Mouse (Mus musculus) CH12.LX (cell line): Measurements from ENCODE around the gene 2210016L21Rik. TPM values are rescaled to one million over a fixed set of nuclear protein-coding genes. Genes with fewer than 3 reads are reported as not detected.

ENCODE experiments used
- DNase-seq: peaks from one replicate; pipeline ENCODE4 v3.0.0-alpha.2; 2013; ENCODE audit errors: extremely low read depth
- H3K27ac ChIP-seq: 2 replicates; pipeline ENCODE4 v1.5.1; 2012; ENCODE audit warnings: low read depth, mild to moderate bottlenecking, control low read depth, moderate library complexity; ENCODE audit not compliant: insufficient read depth
- H3K27me3 ChIP-seq: replicated peaks from 2 replicates; pipeline ENCODE3; 2012; ENCODE audit warnings: inconsistent platforms
- H3K36me3 ChIP-seq, 2 experiments: replicated peaks in 1 of 2; 2 replicates each; pipeline versions ENCODE3 to v1.6.1; 2012; ENCODE audit warnings: inconsistent platforms in 1 of 2, low read length in 1 of 2, mild to moderate bottlenecking in 1 of 2, mixed read lengths in 1 of 2, moderate library complexity in 1 of 2; ENCODE audit not compliant: control insufficient read depth in 1 of 2, insufficient read depth in 1 of 2
- H3K4me1 ChIP-seq, 2 experiments: 2 replicates each; pipeline ENCODE4 v1.6.1; 2012; ENCODE audit warnings: inconsistent platforms in 1 of 2, moderate library complexity in 1 of 2; ENCODE audit not compliant: insufficient read depth in 2 of 2, control insufficient read depth in 1 of 2
- H3K4me2 ChIP-seq: 2 replicates; pipeline ENCODE4 v1.6.1; 2012; ENCODE audit warnings: low read depth, mild to moderate bottlenecking, control low read depth; ENCODE audit not compliant: poor library complexity, insufficient read depth, severe bottlenecking
- H3K4me3 ChIP-seq, 3 experiments: fragments of 150-350 bp in 1 of 3; sonication (generic) in 1 of 3; replicated peaks in 1 of 3; 2 replicates each; pipeline versions ENCODE3 to v1.5.1; 2011 to 2012; ENCODE audit warnings: low read depth in 2 of 3, low read length in 2 of 3, mild to moderate bottlenecking in 2 of 3, moderate library complexity in 2 of 3, control low read depth in 1 of 3, improper control_type of control experiment in 1 of 3, inconsistent platforms in 1 of 3, mixed read lengths in 1 of 3; ENCODE audit not compliant: poor library complexity in 1 of 3
- H3K79me2 ChIP-seq: replicated peaks from 2 replicates; pipeline ENCODE4 v1.6.1; 2012; ENCODE audit warnings: mild to moderate bottlenecking, moderate library complexity; ENCODE audit not compliant: control insufficient read depth, poor library complexity, insufficient read depth, severe bottlenecking; ENCODE audit errors: extremely low read depth
- H3K9ac ChIP-seq: 2 replicates; pipeline ENCODE4 v1.6.1; 2012; ENCODE audit warnings: low read depth, mild to moderate bottlenecking, control low read depth, moderate library complexity; ENCODE audit not compliant: insufficient read depth
- H3K9me3 ChIP-seq: replicated peaks from 2 replicates; pipeline ENCODE3; 2012; ENCODE audit warnings: low read length, inconsistent platforms, mixed read lengths
- BHLHE40 ChIP-seq: IDR thresholded peaks from 2 replicates; pipeline ENCODE4 v1.6.1; 2011; ENCODE audit warnings: mild to moderate bottlenecking, low read depth, low read length, improper control_type of control experiment
- CHD2 ChIP-seq: IDR thresholded peaks from 2 replicates; pipeline ENCODE4 v1.6.1; 2011; ENCODE audit warnings: low read length, improper control_type of control experiment
- CTCF ChIP-seq, 2 experiments: IDR thresholded peaks in 1 of 2; conservative IDR thresholded peaks in 1 of 2; 2 replicates each; pipeline ENCODE4 v1.5.1; 2011 to 2012; ENCODE audit warnings: low read depth in 2 of 2, low read length in 2 of 2, improper control_type of control experiment in 1 of 2, inconsistent platforms in 1 of 2, mild to moderate bottlenecking in 1 of 2, moderate library complexity in 1 of 2
- ELF1 ChIP-seq: IDR thresholded peaks from 2 replicates; pipeline ENCODE4 v1.6.1; 2014; ENCODE audit warnings: low read depth, mild to moderate bottlenecking, inconsistent platforms, low read length, improper control_type of control experiment
- EP300 ChIP-seq: IDR thresholded peaks from 2 replicates; pipeline ENCODE4 v1.6.1; 2011; ENCODE audit warnings: low read length, improper control_type of control experiment
- ETS1 ChIP-seq: conservative IDR thresholded peaks from 2 replicates; pipeline ENCODE4 v1.6.1; 2012; ENCODE audit warnings: low read depth, mild to moderate bottlenecking, inconsistent platforms, low read length, improper control_type of control experiment, moderate library complexity
- GABPA ChIP-seq: IDR thresholded peaks from 2 replicates; pipeline ENCODE4 v1.6.1; 2012; ENCODE audit warnings: low read depth, low read length, improper control_type of control experiment, inconsistent platforms; ENCODE audit not compliant: insufficient replicate concordance
- HCFC1 ChIP-seq: IDR thresholded peaks from 2 replicates; pipeline ENCODE4 v1.6.1; 2012; ENCODE audit warnings: low read depth, mild to moderate bottlenecking, inconsistent platforms, low read length, improper control_type of control experiment
- IRF4 ChIP-seq: IDR thresholded peaks from 2 replicates; pipeline ENCODE4 v1.6.1; 2014; ENCODE audit warnings: low read depth, mild to moderate bottlenecking, inconsistent platforms, low read length, improper control_type of control experiment
- JUN ChIP-seq: IDR thresholded peaks from 2 replicates; pipeline ENCODE4 v1.6.1; 2011; ENCODE audit warnings: low read depth, mild to moderate bottlenecking, low read length, improper control_type of control experiment, moderate library complexity; ENCODE audit not compliant: insufficient read depth
- JUND ChIP-seq: conservative IDR thresholded peaks from 2 replicates; pipeline ENCODE4 v1.6.1; 2011; ENCODE audit warnings: low read depth, low read length, improper control_type of control experiment
- KAT2A ChIP-seq: IDR thresholded peaks from 2 replicates; pipeline ENCODE4 v1.6.1; 2012; ENCODE audit warnings: low read length, improper control_type of control experiment, inconsistent platforms; ENCODE audit not compliant: insufficient replicate concordance
- MAFK ChIP-seq: IDR thresholded peaks from 2 replicates; pipeline ENCODE4 v1.6.1; 2011; ENCODE audit warnings: low read length, improper control_type of control experiment; ENCODE audit not compliant: insufficient replicate concordance
- MAX ChIP-seq: IDR thresholded peaks from 2 replicates; pipeline ENCODE4 v1.6.1; 2011; ENCODE audit warnings: low read length, improper control_type of control experiment
- MAZ ChIP-seq: IDR thresholded peaks from 2 replicates; pipeline ENCODE4 v1.6.1; 2012; ENCODE audit warnings: low read depth, mild to moderate bottlenecking, inconsistent platforms, low read length, improper control_type of control experiment, moderate library complexity
- MEF2A ChIP-seq: IDR thresholded peaks from 2 replicates; pipeline ENCODE4 v1.6.1; 2014; ENCODE audit warnings: low read depth, mild to moderate bottlenecking, inconsistent platforms, low read length, improper control_type of control experiment, borderline replicate concordance
- MXI1 ChIP-seq: IDR thresholded peaks from 2 replicates; pipeline ENCODE4 v1.6.1; 2011; ENCODE audit warnings: mild to moderate bottlenecking, low read depth, low read length, improper control_type of control experiment
- MYC ChIP-seq: IDR thresholded peaks from 2 replicates; pipeline ENCODE4 v1.6.1; 2011; ENCODE audit warnings: low read depth, mild to moderate bottlenecking, improper control_type of control experiment, low read length
- NELFE ChIP-seq: IDR thresholded peaks from 2 replicates; pipeline ENCODE4 v1.6.1; 2011; ENCODE audit warnings: low read depth, low read length, improper control_type of control experiment
- NRF1 ChIP-seq: IDR thresholded peaks from 2 replicates; pipeline ENCODE4 v1.6.1; 2014; ENCODE audit warnings: low read depth, mild to moderate bottlenecking, inconsistent platforms, low read length, improper control_type of control experiment, moderate library complexity
- POLR2A ChIP-seq: IDR thresholded peaks from 2 replicates; pipeline ENCODE4 v1.6.1; 2011; ENCODE audit warnings: low read depth, mild to moderate bottlenecking, improper control_type of control experiment, low read length
- RAD21 ChIP-seq: IDR thresholded peaks from 2 replicates; pipeline ENCODE4 v1.6.1; 2011; ENCODE audit warnings: low read depth, mild to moderate bottlenecking, low read length, improper control_type of control experiment, moderate library complexity
- RCOR1 ChIP-seq: conservative IDR thresholded peaks from 2 replicates; pipeline ENCODE4 v1.6.1; 2012; ENCODE audit warnings: low read depth, mild to moderate bottlenecking, inconsistent platforms, low read length, improper control_type of control experiment
- SMC3 ChIP-seq: IDR thresholded peaks from 2 replicates; pipeline ENCODE4 v1.6.1; 2011; ENCODE audit warnings: low read depth, low read length, improper control_type of control experiment
- TBP ChIP-seq: conservative IDR thresholded peaks from 2 replicates; pipeline ENCODE4 v1.6.1; 2011; ENCODE audit warnings: low read depth, low read length, improper control_type of control experiment
- TCF12 ChIP-seq: IDR thresholded peaks from 2 replicates; pipeline ENCODE4 v1.6.1; 2014; ENCODE audit warnings: low read depth, mild to moderate bottlenecking, inconsistent platforms, low read length, improper control_type of control experiment
- UBTF ChIP-seq: IDR thresholded peaks from 2 replicates; pipeline ENCODE4 v1.6.1; 2012; ENCODE audit warnings: low read depth, mild to moderate bottlenecking, inconsistent platforms, low read length, improper control_type of control experiment, moderate library complexity
- USF2 ChIP-seq: conservative IDR thresholded peaks from 2 replicates; pipeline ENCODE4 v1.6.1; 2011; ENCODE audit warnings: low read depth, low read length, improper control_type of control experiment
- ZC3H11A ChIP-seq: IDR thresholded peaks from 2 replicates; pipeline ENCODE4 v1.6.1; 2012; ENCODE audit warnings: low read depth, mild to moderate bottlenecking, inconsistent platforms, low read length, improper control_type of control experiment
- ZKSCAN1 ChIP-seq: IDR thresholded peaks from 2 replicates; pipeline ENCODE4 v1.6.1; 2012; ENCODE audit warnings: low read depth, inconsistent platforms, low read length, improper control_type of control experiment, borderline replicate concordance
- ZNF384 ChIP-seq: IDR thresholded peaks from 2 replicates; pipeline ENCODE4 v1.6.1; 2012; ENCODE audit warnings: low read depth, low read length, improper control_type of control experiment, inconsistent platforms
- dilution Hi-C: fragments of 300-500 bp; cut with MboI; formaldehyde crosslinking; loops from 2 replicates; pipeline ENCODE4 v1.14.3; 2020; ENCODE audit warnings: low sequenced_read_pairs; ENCODE audit not compliant: extremely low pct_unique_long_range_greater_than_20kb, extremely low pct_ligation_motif_present
- in situ Hi-C: fragments of 300-500 bp; cut with MboI; formaldehyde crosslinking; loops from 3 replicates; pipeline ENCODE4 v1.14.3; 2019; ENCODE audit warnings: low sequenced_read_pairs, low pct_ligation_motif_present, low pct_unique_long_range_greater_than_20kb, mixed read lengths
- polyA plus RNA-seq: library from polyadenylated mRNA; unstranded; fragments of >175 nt; gene quantifications from 2 replicates; pipeline ENCODE4 v1.2.1, GENCODE M21; 2012; ENCODE audit warnings: low read depth; ENCODE audit not compliant: insufficient read length
- total RNA-seq, 2 experiments: library from RNA; depleted of rRNA; stranded (reverse); fragments of 300-350 nt in 1 of 2; fragments of >200 nt in 1 of 2; gene quantifications; 2 replicates each; pipeline ENCODE4 v1.2.3; 2012 to 2014

Gene 2210016L21Rik
- total and polyA plus RNA-seq, 3 experiments, result 11.5 to 32.5 (median 21.6) TPM

- TF ChIP-seq ZNF384 (no peak), ELF1 (no peak), TBP (no peak), IRF4 (no peak), GABPA (no peak), MAX (no peak), MXI1 (no peak), EP300 (no peak), RAD21 (no peak)
- Histone ChIP-seq H3K9me3 (peaks cover under 1% of the 10 kb centered on the region), H3K4me3 (no peak overlapping the region), H3K4me1 (peaks cover 0 to 28% of the 10 kb centered on the region in 2 experiments; a peak in 2 of 4 replicates), H3K9ac (no peak overlapping the region), H3K27ac (no peak overlapping the region), H3K27me3 (no peaks in the 10 kb centered on the region), H3K79me2 (no peaks in the 10 kb centered on the region), H3K36me3 (no peaks in the 10 kb centered on the region), H3K4me2 (no peak overlapping the region)
- DNase-seq, result no peak
- dilution Hi-C loops, result no loop called here
- in situ Hi-C loops, result loop anchor here (5.0 to 10.0 kb wide), 3 partner anchors 99 to 259 kb away; partner anchors contain the start of gene Pop5
Measured at GRCm38 (mm10) chr5:114978473-114978872, 36.5 kb downstream of the 2210016L21Rik start.

- H3K4me1 ChIP-seq, result peaks cover 0 to 28% of the 10 kb centered on the region in 2 experiments; a peak in 2 of 4 replicates
- in situ Hi-C loops, result loop anchor here (5.0 to 10.0 kb wide), 3 partner anchors 98 to 258 kb away; partner anchors contain the start of gene Pop5
- no peak overlapping the region for H3K27ac ChIP-seq
- no peaks in the 10 kb centered on the region for H3K27me3 ChIP-seq
- peak overlapping the region; percentile 24 to 44 (median 44) for H3K4me3 ChIP-seq
- dilution Hi-C loops, result no loop called here
- H3K79me2 ChIP-seq, result no peaks in the 10 kb centered on the region
- peak overlapping the region; percentile 88 for H3K4me2 ChIP-seq
- H3K36me3 ChIP-seq, result no peaks in the 10 kb centered on the region
- peak; percentile 78 for DNase-seq
- peaks cover 4% of the 10 kb centered on the region for H3K9me3 ChIP-seq
- H3K9ac ChIP-seq, result peak overlapping the region; percentile 20; the same call in 1 of the 2 replicates
- TF ChIP-seq ELF1, result no peak
- TF ChIP-seq MAFK, result no peak
- TF ChIP-seq CTCF (conservative IDR thresholded peaks at IDR 0.05 in 1 of 2, IDR thresholded peaks at IDR 0.05 in 1 of 2; ENCODE audit: low read depth in 2 of 2, low read length in 2 of 2), result peak in 1 of 2 experiments; percentile 76; a peak in 2 of 4 replicates
- TF ChIP-seq JUN, result no peak
- no peak for TF ChIP-seq MAZ
- no peak for TF ChIP-seq NRF1
- TF ChIP-seq TCF12, result no peak
- no peak for TF ChIP-seq POLR2A
- TF ChIP-seq ZKSCAN1, result no peak
- no peak for TF ChIP-seq RCOR1
- TF ChIP-seq TBP, result no peak
- peak; percentile 87 for TF ChIP-seq MYC
- TF ChIP-seq SMC3, result peak; percentile 39
- peak; percentile 30 for TF ChIP-seq RAD21
- no peak for TF ChIP-seq MEF2A
- TF ChIP-seq USF2, result no peak
- TF ChIP-seq ETS1, result no peak
- TF ChIP-seq CHD2, result no peak
- no peak for TF ChIP-seq HCFC1
- TF ChIP-seq ZC3H11A, result no peak
- no peak; the same call in 1 of the 2 replicates for TF ChIP-seq MXI1
- TF ChIP-seq MAX, result peak; percentile 58; the same call in 1 of the 2 replicates
- TF ChIP-seq BHLHE40, result no peak
- no peak for TF ChIP-seq GABPA
- TF ChIP-seq NELFE, result peak; percentile 13; the same call in 1 of the 2 replicates
- TF ChIP-seq JUND, result no peak
- no peak for TF ChIP-seq KAT2A
- TF ChIP-seq ZNF384, result no peak
- no peak for TF ChIP-seq UBTF
- TF ChIP-seq EP300, result no peak
- TF ChIP-seq IRF4, result no peak
Measured at GRCm38 (mm10) chr5:114978888-114979249, 36.9 kb downstream of the 2210016L21Rik start.
